Mouse (Mus musculus) leukemia stem cell, adult 10-12 weeks (primary cell): ENCODE results near the gene Cebpzos. TPM values are rescaled to one million over a fixed set of nuclear protein-coding genes. Genes with fewer than 3 reads are reported as not detected.

Source experiments
- polyA plus RNA-seq: library from polyadenylated mRNA; stranded (reverse); fragments of >175 nt; gene quantifications from 2 replicates; pipeline ENCODE4 v1.2.3, GENCODE M21; 2012; ENCODE audit warnings: low replicate concordance

The Cebpzos gene
- polyA plus RNA-seq: 0.77 and 1.0 TPM in 2 replicates

DNA sequence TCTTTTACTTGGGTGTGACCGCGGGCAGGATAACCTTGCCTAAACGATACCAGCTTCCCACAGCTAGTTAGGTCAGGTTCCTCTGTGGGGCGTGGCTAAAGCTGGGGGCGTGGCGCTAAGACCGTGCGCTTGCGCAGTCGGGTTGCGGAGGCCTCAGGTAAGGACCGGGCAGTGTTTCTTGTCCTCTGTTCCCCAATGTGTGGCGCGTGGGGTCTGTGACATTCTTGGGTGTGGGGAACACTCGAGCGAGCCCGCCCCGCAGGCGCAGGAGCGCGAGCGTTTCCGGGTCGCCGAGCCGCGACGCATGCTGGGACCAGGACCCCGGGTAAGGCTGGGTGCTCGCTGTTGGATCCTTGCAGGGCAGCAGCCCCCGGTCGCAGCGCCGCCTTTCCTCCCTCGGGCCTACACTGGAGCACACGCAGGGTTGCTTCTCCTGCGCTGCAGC, at the start of gene Cebpzos:
Cebpzos (plus strand) TSS at position 132 of the 445 bp plus-strand sequence.

GRCm38 (mm10) chr17:78882401-78883112, 33.7 kb upstream of the Cebpzos start, which contains the start of gene Eif2ak2:
Gene Eif2ak2 (minus strand): TSS chr17:78882573.

DNA sequence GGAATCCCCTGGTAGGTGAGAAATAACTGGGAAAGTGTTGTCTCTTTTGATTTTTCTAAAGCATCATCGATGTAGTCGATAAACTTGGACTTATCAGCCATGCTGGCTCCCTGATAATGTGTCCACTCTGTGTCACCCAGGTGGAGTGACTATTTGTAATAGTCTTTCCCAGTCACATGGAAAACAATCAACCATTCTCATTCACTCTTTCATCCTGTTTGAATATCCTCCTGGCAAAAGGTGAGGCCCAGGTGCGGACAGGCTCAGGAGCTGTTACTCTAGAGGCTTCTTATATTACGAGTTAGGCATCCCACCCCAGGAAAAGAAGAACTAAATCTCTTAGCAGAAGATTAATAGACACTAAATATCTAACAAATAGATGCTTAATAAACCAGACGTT, 9.4 kb upstream of the Cebpzos start, which contains the start of gene Sult6b1:
Sult6b1 (minus strand) TSS at position 101 of the 400 bp plus-strand sequence.

GRCm38 (mm10) chr17:78936466-78937228, 20.3 kb downstream of the Cebpzos start, which contains the start of the genes Cebpz and Ndufaf7:
Gene Cebpz (minus strand): TSS chr17:78937066.
Gene Ndufaf7 (plus strand): TSS chr17:78937136.

Other genes starting within 250 kb of the Cebpzos start
- 2.1 TPM in 2 replicates for gene Strn, start 179.3 kb upstream of the Cebpzos start, polyA plus RNA-seq
- gene Heatr5b, start 81.1 kb upstream of the Cebpzos start, polyA plus RNA-seq: 0.98 and 4.7 TPM in 2 replicates
- 0.30 and 2.5 TPM in 2 replicates for gene Gpatch11, start 80.9 kb upstream of the Cebpzos start, polyA plus RNA-seq
- gene Eif2ak2, start 33.9 kb upstream of the Cebpzos start, polyA plus RNA-seq: 3.7 and 8.2 TPM in 2 replicates
- not detected in 2 replicates for gene Sult6b1, start 9.5 kb upstream of the Cebpzos start, polyA plus RNA-seq
- gene Cebpz, start 20.6 kb downstream of the Cebpzos start, polyA plus RNA-seq: 4.0 and 10.5 TPM in 2 replicates
- gene Ndufaf7, start 20.6 kb downstream of the Cebpzos start, polyA plus RNA-seq: 0.60 and 2.0 TPM in 2 replicates
- 0.08 and 0.23 TPM in 2 replicates for gene Prkd3, start 104.3 kb downstream of the Cebpzos start, polyA plus RNA-seq
- not detected in 2 replicates for gene Qpct, start 135.4 kb downstream of the Cebpzos start, polyA plus RNA-seq